Mouse (Mus musculus) kidney, postnatal 25 days (tissue): Measurements from ENCODE around the gene Cd81.

Source experiments
- DNase-seq, 2 experiments: peaks; one replicate each; pipeline ENCODE4 v3.0.0; 2021; ENCODE audit warnings: mixed read lengths in 2 of 2

The Cd81 gene

DNA sequence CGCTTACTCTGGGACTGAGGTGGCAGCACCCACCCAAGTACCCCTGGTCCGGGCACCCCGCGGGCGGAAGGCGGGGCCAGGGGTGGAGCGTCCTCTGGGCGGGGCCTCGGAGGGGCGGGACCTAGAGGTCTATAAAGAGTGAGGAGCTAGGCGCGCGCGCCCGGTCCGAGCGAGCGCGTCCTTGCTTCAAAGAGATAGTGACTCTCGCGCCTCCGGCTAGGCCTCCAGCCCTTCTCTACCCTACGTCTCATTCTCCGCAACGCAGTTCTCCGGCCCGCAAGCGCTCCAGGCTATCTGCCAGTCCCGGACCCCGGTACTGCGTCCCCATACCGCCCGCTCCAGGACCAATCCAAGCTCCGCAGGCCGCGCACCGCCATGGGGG, at the start of gene Cd81:
Gene Cd81, plus strand, starts transcription at position 114 of the 382 bp plus-strand sequence.
- peak; percentile 91 to 93 for DNase-seq

DNA sequence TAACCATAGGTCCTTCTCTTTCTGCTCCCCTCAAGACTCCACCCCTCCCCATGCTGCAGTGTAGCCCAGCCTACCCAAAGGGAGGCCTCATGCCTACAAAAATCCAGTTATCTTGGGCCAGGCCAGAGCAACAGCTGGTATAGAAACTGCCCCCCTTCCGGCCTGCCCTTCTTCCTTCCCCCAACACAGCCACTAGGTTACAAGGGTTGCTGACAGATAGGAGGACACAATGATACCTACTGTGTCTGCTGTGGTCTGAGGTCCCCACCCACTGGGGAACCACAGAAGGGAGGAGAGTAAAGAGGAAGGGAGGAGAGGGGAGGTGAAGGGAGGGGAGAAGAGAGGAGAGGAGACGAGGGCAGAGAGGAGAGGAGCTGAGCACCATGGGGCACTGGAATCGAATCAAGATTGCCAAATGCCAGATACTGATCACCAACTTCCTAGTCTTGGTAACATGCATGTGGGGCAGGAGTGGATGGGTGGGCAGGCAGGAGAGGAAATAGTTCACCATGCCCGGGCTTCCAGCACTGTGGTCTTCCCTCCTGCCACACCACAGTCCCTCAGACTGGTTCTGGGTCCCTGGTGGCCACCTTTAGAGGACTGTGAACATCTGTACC, 47.7 kb upstream of the Cd81 start, which contains the start of gene Tspan32:
Gene Tspan32, plus strand, starts transcription at position 320 of the 617 bp plus-strand sequence.
- DNase-seq = no peak

- DNase-seq = no peak
These were observed 47.0 kb upstream of the Cd81 start for GRCm38 (mm10) chr7:143005344-143006096.

DNA sequence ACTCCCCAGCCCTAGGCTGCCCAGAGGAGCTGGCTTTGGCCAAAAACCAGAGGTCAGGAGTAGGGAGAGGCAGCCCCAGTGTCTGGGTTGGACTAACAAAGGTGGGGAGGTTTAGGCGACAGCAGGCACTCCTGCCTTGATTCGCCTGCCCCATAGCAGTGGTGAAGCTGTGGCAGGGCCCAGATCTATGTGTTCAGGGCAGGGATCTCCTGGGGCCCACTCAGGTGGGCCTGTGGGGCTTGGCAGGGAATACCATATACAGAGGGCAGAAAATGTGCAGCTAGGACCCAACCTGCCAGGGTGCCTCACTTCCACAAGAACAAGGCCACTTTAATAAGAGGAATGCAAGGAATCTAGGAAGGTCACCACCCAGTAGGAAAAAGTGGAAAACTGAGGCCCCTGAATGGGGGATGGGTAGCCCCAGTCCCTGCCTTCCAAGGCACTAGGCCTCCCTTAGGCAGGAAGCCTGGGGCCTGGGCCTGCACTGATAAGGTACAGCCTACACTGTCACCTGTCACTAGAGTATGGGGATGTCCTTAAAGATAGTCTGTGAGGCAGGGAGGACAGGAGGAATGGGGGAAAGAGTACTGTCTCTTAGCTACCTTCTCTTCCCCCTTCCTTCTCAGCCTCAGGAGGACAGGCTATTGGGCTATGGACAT, 46.3 kb upstream of the Cd81 start:
- DNase-seq = no peak

DNA sequence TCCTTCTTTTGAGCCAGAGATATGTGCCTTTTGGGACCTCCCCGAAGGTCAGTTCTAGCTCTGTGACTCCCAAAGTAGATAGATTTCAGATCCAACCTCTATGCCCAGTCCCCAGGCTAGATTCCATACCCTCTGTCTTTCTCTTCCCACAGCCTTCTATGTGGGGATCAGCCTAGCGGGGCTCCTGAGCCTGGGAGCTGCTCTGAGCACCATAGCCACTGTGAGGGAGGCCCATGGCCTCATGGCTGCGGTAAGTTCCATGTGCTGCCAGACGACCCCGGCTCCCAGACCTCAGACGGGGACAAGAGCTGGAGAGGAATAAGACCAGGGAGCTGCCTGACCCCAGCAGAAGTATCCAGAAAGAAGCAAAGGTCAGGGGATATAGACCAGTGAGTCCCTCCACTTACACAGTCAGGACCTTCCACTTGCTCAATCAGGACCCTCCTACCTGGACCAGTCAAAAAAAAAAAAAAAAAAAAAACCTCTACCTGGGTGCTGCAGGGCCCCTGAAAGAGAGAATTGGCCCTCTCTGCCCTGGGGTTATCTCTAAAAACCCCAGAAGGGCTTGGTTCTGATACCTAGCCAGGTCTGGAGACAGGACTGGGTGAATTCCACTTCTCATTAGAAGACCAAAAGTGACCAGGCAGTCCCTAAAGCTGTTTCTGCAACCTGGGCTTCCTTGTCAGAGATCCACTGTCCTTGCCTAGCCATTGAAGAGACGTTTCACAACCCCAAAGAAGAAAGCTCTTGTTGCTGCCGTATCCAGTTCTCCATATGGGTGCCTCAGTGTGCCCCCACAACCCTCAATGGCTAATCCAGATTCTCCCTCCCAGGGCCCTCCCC, 45.6 kb upstream of the Cd81 start:
- no peak for DNase-seq

GRCm38 (mm10) chr7:143007599-143008369, 44.8 kb upstream of the Cd81 start:
- DNase-seq = peak; percentile 95 to 99

DNA sequence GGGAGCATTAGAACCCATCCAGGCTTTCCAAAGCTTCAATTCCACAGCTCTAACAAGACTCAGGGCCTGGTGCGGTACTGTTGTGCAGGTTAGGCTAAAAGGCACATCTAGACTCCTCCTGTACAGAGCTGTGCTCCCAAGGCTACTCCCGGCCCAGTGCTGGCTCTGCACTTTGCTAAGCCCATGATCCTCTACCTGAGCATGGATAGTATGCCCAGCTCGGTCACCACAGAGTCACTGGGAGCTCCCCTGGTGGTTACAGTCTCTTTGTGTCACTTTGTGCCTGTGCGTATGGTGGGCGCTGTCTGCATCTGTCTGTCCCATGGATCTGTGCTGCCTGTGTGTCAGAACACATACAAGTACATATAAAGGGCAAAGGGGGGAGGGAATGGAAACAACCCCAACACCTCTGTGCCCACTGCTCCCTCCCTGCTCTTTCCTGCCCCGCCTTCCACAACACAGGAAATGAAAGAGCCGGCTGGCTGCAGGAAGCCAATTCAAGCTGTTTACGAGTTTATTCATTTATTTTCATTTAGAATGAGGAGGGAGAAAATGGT, 44.1 kb upstream of the Cd81 start:
- peak; percentile 69 to 89 for DNase-seq

GRCm38 (mm10) chr7:143008996-143009665, 43.4 kb upstream of the Cd81 start:
- peak; percentile 39 to 71 for DNase-seq

- DNase-seq = no peak
These were observed 42.5 kb upstream of the Cd81 start for GRCm38 (mm10) chr7:143009996-143010395.

DNA sequence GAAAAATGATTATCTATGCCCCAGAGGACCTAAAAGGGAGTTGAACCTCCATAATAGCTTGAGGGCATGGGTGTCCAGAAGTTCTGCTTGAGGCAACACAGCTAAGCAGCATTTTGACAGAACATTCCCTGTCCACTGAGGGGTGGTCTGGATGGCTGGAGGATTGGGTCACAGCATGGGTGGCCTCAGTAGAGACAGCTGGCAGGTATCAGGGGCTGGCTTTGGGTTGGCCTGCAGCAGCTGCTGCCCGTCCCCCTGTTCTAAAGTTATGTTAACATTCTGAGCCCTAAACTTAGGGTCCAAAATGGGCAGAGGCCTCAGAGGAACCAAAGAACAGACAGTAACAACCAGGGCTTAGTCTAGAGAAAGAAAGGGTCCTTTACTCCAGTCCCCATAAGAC, 41.3 kb upstream of the Cd81 start:
- no peak for DNase-seq

GRCm38 (mm10) chr7:143012230-143012875, 40.2 kb upstream of the Cd81 start:
- DNase-seq = peak in 1 of 2 experiments; percentile 29

DNA sequence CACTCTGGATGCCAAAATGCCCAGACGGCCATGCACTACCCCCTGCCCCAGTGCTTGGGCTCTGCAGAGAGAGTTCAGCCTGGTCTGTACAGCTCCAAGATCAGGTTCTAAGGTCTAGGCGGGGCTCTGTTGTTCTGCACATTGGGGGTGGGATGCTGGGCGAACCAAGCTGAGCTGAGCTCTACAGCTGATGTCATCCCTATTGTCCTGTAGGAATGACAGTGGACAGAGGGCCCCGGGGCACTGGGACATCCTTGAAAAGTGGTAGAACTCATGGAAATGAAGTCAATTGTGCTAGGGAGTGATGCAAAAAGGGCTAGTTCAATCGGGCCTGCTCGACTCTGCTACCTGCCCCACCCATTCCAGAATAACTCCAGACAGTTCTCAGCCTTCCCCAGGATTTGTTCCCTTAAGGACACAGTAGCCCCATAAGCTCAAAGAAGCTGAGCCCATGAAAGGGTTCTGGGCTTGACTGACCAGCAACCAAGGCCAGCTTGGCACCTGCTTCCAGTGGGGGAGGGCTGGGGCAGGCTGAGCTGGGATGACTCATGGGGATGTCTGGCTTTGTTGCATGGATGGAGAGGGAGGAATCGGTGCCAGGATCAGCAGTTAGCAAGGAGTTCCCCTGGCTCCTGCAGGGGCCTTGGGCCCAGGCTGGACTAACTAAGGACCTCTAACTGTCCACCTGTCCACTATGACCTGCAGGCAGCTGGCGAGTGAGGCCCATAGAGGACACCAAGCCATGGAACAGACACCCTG, 38.9 kb upstream of the Cd81 start:
- peak; percentile 22 to 64 for DNase-seq

DNA sequence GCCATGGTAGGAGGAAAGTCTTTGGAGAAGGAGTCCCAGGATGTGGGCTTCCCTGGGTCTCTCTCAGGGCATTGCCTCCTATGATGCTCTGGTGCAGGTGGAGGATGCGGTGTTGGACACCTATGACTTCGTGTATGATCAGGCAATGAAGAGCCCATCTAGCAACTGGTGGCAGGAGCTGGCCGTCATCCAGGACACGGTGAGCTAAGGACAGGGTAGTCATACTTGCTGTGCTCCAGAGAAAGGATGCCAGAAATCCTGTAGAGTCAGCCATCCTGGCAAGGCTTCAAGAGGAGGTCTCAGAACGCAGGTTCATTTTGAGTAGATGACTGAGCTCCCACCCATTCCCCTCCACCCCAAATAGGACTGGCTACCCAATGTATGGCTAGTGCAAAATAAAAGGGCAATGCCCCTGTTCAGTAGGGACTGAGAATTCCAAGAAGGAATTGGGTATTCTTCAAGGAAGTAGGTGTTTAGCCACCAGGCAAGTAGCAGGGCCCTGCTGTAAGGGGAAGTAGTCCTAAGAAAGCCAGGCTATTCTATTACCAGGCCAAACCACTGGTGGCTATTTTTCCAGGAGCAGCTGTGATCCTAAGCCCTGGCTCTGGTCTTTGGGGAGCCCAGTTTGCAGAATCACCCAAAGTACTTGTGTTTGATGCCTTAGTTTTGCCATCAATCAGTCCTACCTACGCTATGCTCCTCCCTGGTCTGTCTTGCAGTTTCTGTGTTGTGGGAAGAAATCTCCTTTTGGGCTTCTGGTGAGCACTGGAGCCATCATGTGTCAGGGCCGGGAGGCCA, 37.5 kb upstream of the Cd81 start:
- peak; percentile 33 to 58 for DNase-seq

GRCm38 (mm10) chr7:143015755-143016423, 36.6 kb upstream of the Cd81 start:
- DNase-seq = peak; percentile 76 to 86

DNA sequence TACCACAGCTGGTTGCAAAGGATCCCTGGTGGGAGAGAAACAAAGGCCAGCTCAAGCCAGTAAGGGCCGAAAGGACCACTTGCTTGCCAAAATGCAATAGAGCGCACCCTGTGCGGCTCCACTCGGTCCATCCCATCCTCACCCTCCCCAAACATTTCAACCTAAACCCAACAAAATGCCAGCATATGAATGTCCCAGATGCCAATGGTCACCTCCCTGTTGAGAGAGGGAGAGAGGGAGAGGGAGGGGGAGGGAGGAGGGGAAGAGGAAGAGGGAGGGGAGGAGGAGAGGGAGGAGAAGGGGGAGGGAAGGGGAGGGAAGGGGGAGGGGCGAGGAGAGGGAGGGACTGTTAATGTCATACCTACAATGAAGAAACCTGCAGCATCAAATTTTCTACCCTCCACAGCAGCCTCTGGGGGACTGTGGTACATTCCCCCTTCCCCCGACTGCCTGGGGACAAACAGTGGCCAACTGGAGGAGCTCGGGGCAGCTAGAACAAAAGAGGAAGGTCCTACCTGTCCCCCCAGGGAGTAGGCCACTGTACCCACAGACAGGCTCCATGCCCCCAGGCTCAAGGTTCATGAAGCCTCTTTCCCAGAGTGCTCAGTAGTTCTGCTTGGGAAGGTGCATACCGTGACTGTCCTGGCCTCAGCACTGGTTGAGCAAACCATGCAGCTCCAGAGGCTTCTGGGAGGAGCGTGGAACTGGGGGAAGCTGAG, 36.0 kb upstream of the Cd81 start:
- DNase-seq = peak in 1 of 2 experiments; percentile 27

DNA sequence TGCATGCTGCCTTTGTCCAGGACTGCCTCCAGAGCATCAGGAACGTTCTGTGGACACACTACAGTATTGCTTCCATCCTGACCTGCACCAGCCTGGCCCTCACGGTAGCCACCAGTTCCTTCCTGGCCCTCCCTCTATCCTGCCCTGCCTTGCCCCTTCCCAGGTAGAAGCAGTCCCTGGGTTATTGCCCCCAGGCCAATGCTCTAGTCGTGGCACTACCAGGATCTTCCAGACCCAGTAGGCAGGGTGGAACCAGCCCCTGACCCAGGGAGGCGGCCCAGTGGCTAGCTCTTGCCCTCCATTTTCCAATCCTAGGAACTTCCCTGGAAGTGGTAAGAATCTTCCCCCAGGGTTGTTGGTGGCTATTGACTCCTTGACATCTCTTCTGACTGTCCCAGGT, 35.4 kb upstream of the Cd81 start:
- no peak for DNase-seq

- no peak for DNase-seq
These were observed 32.5 kb upstream of the Cd81 start for GRCm38 (mm10) chr7:143020040-143020439.

DNA sequence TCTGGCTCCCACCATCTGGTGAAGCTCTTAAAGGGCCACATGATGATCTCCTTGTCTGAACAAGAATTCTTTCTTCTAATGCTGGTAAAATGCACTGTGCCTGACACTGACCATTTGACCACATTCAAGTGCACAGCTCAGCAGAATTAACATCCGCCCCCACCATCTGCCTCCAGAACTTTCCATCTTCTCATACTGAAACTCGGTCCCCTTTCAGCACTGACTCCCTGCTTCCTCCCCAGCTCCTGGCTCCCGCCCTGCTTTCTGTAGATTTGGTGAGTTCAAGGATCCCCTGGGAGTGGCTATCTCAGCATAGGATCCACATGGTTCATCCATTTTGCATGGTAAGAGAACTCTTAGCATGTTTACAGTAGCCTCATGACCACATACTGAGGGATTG, 31.8 kb upstream of the Cd81 start:
- no peak for DNase-seq
